Mouse (Mus musculus) spleen, postnatal 36 days (tissue): ENCODE data around the gene Syne4.
A peak's percentile ranks its signal among the peaks of the same experiment; 100 is the strongest.

Experiments
- DNase-seq, 2 experiments: peaks; one replicate each; pipeline ENCODE4 v3.0.0; 2022; ENCODE audit warnings: low spot score in 2 of 2, mixed read lengths in 1 of 2

The Syne4 gene

DNA sequence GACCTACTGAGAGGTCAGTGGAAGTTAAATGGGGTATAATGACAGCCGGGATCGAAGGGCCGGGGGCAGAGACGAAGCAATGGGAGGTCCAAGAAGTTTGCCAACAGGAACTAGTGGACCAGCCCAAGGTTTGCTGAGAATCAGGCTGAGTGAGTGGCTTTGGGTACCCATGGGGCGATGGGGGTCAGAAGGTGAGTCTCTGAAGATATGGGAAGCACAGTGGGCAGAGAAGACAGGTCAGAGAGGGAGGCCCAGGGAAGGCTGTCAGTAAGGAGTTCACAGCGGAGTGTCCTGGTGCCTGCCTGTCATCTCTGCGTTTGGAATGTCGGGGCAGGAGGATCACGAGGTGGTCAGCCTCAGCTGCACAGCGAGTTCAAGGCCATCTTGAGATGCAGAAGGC lies 13.8 kb downstream of the Syne4 start:
- DNase-seq = no peak

DNA sequence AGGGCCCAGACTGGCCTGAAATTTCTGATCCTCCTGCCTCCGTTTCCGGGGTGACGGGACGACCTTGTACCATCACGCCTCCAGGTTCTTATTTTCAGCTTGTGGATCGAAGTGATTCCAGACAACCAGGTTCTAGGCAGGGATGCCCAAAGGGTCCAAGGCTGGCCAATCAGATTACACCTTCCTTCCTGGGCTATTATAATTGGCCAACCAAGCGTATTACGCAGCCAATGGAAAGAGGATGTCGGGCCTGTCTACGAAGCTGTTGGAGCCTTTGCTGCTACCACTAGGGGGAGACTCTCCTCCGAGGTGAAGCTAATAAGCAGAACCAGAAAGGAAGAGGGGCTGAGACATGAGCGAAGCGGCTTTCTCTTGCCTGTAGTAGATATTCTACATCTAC lies 17.3 kb downstream of the Syne4 start:
- DNase-seq = peak; percentile 73 to 80

DNA sequence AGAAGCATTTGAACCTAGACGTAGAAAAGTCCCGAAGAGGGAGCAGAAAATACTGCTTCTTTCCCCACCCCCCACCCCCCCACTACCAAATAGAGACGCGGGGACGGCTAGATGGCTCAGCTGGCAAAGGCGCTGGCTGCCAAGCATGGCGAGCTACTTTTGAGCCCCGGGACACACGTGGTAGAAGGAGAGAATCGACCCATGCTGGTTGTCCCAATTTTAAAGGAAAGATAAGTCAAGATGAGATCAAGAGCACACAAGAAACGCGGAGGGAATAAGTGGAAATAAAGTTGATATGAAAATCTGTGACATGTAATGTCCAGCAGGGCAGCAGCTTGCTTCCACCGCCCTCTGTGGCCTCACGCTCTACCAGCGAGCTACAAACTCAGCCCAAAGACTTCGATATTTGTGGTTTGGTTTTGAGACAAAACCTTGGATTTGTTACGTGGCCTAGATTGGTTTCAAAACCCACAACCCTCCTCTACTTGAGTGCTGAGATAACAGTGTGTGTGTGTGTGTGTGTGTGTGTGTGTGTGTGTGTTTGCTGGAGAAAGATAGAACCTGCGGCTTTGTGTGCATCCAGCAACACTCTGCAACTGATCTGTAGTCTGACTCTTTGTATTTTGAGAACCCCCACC lies 18.1 kb downstream of the Syne4 start:
- DNase-seq = no peak

DNA sequence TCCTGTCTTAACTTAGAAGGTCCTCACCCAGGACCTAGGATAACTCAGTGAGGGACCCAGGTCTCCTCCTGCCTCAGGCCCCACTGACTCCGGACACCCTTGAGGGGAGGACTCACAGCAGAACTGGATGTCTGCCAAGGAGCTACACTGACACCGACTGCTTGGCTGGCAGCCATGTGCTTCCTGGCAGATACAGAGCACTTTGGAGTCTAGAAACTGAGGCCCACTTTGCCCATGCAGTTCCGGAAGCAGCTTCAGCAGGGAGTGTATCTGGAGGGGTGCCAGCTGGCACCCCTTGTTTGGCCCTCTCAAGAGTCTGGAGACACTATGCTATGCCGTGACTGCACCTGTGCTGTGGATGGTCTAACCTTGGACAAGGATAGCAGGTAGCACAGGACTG lies 18.8 kb downstream of the Syne4 start:
- peak; percentile 22 to 29 for DNase-seq

DNA sequence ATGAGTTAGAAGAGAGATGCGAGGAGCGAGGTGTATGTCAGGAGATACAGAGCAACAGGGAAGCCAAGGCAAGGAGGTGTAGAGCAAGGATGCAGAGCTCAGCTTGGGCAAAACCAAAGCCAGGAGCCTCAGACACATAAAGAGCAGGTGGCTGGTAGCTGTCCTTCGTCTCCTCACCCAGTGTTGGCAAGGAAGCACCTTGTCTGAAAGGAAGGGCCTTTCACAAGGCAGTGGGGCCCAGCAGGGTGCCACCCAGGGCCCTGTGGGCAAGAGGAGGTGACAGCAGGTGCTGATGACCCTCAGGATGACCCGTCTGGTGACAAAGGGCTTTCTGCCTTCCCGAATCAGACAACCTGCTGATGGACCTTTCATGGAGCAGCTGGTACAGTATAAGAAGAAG lies 20.0 kb downstream of the Syne4 start:
- DNase-seq = no peak

DNA sequence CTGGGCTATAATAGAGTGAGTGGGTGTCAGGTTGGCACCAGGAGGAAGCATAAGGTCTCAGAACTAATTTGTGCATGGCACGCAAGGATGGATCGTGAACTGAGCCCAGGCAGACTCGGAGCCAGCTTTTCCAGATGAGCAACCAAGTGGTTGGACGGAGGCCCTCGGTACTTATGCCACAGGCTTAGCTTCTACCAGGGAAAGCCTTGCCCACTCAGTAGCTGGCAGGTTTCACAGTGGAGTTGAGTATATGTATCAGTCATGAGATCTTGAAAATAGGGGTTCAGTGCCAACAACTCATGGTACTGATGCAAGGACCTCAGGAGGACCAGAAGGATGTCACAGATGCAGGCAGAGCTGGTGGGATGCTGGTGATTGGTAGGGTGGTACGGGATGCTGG lies 21.1 kb downstream of the Syne4 start:
- no peak for DNase-seq

DNA sequence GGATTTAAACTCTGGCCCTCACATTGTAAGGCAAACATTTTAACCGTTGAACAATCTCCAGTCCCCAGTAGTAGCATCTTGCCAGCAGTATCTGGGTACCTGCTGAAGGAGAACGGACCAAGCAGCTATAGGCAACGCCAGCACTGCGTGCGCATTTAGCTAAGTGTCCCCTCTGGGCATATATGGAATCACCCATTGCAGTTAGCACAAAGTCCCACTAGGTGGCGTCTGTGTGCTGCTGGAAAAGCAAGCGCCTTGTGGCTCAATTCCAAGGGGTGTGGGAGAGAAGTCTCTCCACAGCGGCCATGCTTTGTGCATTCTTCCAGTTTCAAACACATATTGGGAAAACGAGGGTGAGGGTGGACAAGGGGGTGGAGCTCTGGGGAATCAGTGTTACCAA lies 21.8 kb downstream of the Syne4 start:
- peak; percentile 23 to 46 for DNase-seq

DNA sequence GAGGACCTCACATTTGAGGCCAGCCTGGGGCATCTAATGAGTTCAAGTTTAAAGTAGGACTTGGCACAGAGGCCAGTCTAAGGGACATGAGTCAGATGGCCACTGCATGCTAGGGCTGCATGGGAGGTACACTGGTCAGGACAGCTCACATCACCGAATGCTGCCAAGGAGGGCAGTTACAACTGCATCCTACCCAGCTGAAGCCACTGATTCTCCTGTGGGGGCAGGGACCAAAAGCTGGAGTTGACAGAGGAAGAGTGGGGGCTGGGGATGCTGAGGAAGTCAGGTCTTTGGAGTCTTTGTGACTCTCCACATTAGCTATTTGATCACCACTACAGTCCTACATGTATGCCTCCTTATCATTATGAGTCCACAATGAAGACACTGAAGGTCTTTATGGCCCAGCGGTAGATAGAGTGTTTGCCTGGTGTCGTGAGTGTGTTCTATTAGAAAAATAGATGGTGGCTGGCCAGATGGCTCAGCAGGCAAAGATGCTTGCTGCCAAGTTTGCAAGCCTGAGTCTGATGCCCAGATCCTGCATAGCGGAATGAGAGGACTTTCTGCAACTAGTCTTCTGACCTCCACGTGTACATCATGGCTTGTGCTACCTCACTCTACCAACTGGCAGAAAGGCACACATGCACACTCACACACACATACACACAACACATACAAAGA lies 25.0 kb downstream of the Syne4 start:
- no peak for DNase-seq

DNA sequence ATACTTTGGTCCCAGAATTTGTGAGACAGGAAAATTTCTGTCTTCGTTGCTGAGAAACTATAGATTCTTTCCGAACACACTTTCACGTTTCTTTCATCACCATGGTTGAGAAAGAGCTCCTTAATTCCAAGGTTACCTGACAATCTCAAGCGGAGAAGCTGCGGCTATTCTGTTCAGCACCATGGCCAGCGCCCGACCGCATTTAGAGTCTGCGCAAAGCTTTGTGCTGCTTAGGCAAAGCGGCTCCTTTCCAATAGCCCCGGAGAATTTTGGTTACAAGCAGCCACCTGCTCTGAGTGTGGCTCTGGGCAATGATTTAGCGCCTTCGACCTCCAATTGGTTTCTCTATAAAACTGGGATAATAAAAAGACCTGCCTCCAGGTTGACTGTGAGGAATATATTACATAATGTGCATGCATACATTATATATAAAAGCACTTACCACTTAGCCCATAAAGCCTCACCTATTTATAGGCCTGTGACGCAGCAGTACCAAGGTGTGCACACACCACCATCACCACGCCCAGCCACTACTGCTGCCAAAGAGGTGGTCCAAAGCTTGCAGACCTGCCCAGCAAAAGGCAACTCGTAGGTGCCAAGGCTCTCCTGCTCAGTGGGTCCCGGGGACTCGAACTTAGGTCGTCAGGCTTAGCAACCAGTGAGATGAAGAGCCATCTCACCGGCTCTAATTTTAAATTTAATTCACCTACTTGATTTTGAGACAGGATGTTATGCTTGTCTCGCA lies 32.2 kb downstream of the Syne4 start:
- peak in 1 of 2 experiments; percentile 24 for DNase-seq

DNA sequence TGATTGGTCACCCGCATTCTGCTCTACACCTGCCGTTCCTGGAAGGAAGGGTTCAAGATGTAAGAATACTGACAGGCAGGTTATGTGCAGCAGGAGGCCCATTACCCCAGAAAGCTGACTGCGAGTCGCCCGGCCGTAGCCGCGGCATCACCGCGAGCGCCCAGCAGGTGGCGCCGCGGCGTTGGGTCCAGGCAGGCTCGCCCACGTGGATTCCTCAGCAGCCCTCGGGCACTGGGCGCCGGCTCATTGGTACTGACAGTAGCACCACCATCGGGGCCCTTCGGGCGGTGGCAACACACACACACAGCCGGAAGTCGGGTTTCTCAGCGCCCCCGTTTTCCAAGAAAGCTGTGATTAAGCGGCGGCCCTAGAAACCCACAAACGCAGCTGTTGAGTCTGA lies 33.2 kb downstream of the Syne4 start:
- DNase-seq = peak; percentile 48 to 51

DNA sequence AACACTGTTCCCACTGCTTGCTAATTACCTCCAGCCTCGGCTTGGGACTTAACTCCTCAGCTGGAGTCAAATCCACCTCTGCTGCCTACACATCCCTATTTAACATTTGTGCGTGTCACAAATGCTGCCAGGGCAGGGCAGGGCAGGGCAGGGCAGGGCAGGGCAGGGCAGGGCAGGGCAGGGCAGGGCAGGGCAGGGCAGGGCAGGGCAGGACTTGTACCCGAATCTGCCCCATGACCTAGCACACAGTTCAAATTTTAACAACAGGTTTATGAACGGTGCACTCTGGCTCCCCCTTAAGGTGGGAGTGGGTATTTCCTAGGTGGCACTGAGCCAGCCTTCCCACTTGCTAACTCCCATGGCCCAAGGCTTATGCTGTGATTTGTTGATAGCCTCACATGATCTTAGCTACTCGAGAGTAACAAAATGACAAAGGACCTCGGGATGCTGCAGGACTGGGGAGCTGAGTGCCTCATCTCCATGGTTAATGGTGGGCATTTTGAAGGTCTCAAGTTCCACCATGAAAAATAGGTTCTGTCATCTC lies 38.7 kb downstream of the Syne4 start:
- DNase-seq = peak; percentile 19 to 29

DNA sequence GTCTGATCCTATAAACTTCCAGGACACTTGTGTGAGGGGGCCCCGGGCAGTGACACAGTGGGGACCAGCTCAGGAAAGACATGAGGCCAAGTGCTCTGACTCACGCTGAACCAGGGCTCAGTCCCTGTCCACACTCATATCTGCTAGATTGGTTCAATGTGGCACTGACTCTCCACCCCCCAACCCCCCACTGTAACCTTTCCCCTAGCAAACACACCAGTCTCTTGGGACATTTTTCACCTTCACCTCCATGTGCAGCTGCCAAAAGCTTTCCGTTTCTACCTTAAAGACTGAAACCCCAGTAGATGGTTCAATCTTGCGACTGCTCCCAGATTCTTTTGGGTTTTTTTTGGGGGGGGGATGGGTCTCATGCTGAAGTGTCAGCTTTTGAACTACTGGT lies 39.5 kb downstream of the Syne4 start:
- DNase-seq = no peak

DNA sequence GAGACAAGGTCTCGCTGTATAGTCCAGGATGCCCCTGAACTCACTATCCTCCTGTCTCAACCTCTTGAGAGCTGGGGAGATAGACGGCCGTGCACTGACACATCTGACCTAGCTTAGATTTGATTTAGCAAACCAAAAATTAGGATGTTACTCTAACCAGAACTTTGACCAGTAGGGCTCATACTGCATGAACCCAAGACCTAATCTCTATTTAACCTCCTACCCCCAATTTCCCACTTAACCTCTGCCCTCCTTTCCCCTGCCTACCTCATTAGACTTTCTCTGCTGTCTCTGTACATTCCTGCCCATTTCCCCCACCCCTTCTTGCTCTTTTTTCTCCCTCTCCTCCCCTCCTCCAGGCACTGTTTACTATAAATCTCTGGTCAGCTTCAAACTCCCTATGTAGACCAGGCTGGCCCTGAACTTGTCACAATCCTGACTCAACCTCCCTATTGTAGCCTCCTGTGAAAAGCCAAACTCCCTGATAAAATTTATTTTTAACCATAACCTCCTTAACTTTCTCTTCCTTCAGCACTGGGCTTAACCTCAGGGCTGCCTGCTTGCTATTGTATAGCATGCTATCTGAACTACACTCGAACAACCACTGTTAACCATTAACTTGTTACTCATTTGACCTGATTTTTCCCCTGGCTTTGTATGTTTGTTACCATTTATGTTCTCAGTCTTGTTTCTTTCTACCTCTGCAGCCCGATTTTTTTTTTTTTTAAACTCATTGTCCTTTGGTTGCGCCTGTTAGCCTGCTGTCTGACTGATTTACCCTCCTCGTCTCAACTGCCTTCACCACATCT lies 44.0 kb downstream of the Syne4 start:
- DNase-seq = no peak

DNA sequence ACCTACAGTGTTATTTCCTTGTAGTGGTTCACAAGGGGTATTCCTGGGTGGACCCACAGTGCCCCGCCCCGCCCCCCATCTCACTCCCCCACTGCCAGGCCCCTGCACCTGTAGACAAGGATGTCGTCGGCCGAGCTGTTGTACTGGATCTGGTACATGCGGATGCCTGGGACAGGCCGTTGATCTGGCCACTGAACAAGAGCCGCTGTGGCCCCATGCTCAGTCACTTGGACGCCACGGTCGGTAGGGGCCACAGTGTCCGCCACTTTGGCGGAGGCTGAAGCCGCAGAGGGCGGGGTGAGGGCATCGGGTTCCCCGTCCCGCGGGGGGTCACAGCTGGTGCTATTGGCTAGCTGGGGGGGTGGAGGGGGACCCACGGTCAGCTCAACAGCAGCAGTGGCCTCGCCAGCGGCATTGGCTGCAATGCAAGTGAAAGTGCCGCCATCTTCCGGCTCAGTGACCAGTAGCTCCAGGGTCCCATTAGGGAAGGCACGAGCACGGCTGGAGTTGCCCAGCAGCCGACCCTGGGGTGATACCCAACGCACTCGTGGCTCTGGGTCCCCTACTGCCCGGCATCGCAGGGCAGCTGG lies 44.8 kb downstream of the Syne4 start:
- DNase-seq = no peak

DNA sequence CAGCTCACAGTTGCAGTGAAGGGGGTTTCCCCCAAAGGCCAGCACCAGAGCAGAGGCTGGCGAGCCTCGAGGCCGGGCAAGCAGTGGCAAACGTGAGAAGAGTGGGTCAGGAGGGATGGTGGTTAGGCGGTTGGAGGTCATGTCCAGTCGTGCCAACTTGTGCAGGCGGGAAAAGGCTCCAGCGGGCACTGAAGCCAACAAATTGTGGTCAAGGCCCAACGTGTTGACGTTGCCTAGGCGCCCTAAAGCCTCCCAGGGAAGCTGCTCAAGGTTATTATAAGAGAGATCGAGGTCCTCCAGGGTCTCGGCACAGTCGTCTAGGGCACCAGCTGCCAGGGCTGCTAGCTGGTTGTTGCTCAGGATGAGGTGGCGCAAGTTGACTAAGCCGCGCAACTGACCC lies 45.4 kb downstream of the Syne4 start:
- no peak for DNase-seq

DNA sequence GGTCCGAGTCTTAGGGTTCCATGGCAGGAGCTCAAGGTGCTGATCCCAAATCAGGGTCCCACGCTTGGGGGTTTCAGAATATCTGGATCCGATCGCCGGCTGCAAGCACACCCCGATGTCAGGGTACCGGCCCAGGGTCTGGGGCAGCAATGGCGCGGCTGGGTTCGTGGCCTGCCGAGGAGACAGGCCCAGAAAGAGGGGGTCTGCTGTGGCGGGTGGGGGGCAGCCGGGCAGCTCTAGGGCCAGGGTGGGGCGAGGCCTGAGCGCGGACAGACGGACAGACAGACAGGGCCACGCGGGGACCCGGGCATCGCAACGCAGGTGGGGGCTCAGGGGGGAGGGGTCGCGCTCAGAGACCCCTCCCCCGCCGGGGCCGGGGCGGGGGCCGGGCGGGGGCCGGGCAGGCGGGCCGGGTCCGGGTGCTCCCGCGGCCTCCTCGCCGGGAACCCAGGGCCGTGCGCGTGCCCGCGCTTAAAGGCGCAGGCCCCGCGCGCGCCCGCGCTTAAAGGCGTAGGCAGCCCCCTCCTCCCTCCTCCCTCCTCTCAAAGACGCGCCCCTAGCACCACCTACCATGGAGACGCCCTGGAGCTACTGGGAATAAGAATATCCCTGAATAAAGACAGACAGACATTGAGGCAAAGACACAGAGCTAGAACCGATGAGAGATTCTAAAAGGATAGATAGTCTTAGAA lies 48.2 kb downstream of the Syne4 start, which contains the start of gene Lrfn3:
Lrfn3 (minus strand) TSS at position 121 of the 692 bp plus-strand sequence.
- DNase-seq = no peak

DNA sequence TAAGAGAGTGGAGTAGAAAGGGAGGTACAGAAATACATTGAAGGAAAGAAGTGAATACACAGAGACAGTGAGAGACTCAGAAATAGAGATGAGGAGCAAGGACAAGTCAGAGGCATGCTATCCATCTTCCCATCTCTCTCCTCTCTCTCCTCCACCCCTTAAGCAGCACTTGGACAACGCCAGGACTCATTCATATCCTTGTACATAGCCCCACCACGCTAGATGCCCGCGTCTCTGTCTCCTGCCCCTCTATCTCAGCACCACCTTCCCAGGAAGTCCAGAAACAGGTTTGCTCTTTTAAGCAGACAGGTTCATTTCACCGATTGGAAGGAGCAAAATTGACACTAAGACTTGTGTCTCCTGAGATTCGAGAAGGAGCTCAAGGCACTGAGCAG lies 48.7 kb downstream of the Syne4 start:
- DNase-seq = no peak

DNA sequence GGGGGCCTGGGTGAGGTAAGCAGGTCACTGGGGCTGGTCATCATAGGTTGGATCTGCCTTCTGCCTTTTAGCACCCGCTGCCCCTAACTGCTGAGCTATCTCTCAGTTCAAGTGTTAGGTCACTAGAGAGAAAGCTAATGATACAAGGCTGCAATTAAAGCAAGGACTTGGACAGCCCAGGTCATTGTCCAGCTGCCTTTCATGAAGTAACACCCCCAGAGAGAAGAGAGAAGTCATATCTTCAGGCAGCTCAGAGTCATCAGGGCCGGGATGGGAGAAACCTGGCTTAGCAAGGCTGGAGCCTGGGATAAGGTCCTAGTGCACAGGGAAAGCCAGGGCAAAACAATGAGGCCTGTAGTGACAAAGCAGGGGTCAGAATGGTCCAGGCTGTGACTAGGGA lies 52.9 kb downstream of the Syne4 start:
- DNase-seq = no peak
